Mouse (Mus musculus): Measurements from ENCODE around the gene Acot3. TPM values are rescaled to one million over a fixed set of nuclear protein-coding genes. Genes with fewer than 3 reads are reported as not detected.
"Not testable (repeated sequence)": the region's sequence is repeated elsewhere in the genome, so short reads cannot be mapped to it uniquely, and the experiment has no call there.

The Acot3 gene
- polyA plus RNA-seq, 1 experiment: not detected

DNA sequence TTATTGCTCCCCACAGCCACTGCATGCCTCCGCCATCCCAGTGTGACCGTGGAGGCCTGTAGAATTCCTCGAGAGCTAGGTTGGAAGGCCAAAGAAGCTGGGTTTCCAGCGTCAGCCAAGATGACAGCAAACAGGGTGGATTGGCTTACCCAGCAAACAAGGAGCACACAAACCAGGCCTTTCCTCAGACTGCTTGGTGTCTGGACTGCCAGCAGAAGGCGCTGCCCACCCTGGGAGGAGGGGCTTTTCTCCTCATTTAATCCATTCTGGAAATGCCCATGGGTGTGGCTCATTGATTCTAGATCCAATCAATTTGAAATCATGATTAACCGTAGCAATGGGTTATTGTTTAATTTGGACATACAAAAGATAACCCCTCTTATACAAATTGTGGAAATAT, 38.8 kb upstream of the Acot3 start:
- Histone ChIP-seq H3K27ac (ENCODE audit: insufficient read depth, low read depth, low read length) (no peak overlapping the region), H3K4me3 (ENCODE audit: low read depth, low read length) (no peak overlapping the region), H3K36me3 (ENCODE audit: control insufficient read depth, insufficient read depth, low read length) (no peaks in the 10 kb centered on the region), H3K4me1 (ENCODE audit: control insufficient read depth, insufficient read depth, insufficient read length, low read length) (peaks cover 6% of the 10 kb centered on the region; the same call in 1 of the 2 replicates), H3K27me3 (ENCODE audit: control insufficient read depth, insufficient read depth, low read length) (no peaks in the 10 kb centered on the region)
- no peak for TF ChIP-seq CTCF (IDR thresholded peaks at IDR 0.05; ENCODE audit: extremely low read depth, insufficient read length, insufficient replicate concordance, low read depth, low read length)
- no peak for TF ChIP-seq POLR2A (IDR thresholded peaks at IDR 0.05; ENCODE audit: low read depth, low read length)
- whole genome bisulfite sequencing: 75% methylated on average over 6 of the region's 6 CpGs

DNA sequence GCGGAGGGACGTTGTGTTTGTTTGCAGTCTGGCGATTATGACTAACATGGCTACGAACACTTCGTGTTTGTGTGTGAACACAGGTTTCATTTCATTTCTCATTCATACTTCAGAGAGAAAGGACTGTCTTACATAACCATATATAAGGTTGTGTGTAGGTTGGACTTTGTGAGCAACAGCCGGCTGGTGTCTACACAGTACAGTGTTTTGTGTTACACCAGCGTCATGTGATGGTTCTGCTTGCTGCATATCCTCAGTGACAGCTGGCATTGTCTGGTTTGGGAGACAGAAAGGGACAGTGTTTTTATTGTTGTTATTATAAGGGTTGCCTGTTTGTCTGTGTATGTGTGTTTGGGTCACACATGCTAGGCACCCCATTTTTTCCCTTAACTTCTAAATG, 38.2 kb upstream of the Acot3 start:
- H3K27ac ChIP-seq (ENCODE audit: insufficient read depth, low read depth, low read length): no peak overlapping the region
- peaks cover 6% of the 10 kb centered on the region; the same call in 1 of the 2 replicates for H3K4me1 ChIP-seq (ENCODE audit: control insufficient read depth, insufficient read depth, insufficient read length, low read length)
- no peak for TF ChIP-seq POLR2A (IDR thresholded peaks at IDR 0.05; ENCODE audit: low read depth, low read length)
- no peak for TF ChIP-seq CTCF (IDR thresholded peaks at IDR 0.05; ENCODE audit: extremely low read depth, insufficient read length, insufficient replicate concordance, low read depth, low read length)
- H3K4me3 ChIP-seq (ENCODE audit: low read depth, low read length): no peak overlapping the region
- WGBS: 87% methylated on average over 7 of the region's 7 CpGs
- H3K27me3 ChIP-seq (ENCODE audit: control insufficient read depth, insufficient read depth, low read length): no peaks in the 10 kb centered on the region
- no peaks in the 10 kb centered on the region for H3K36me3 ChIP-seq (ENCODE audit: control insufficient read depth, insufficient read depth, low read length)

- WGBS: 5% methylated on average over 7 of the region's 7 CpGs
- not testable (repeated sequence) for H3K27ac ChIP-seq (ENCODE audit: insufficient read depth, low read depth, low read length); H3K4me1 ChIP-seq (ENCODE audit: control insufficient read depth, insufficient read depth, insufficient read length, low read length); H3K36me3 ChIP-seq (ENCODE audit: control insufficient read depth, insufficient read depth, low read length); H3K4me3 ChIP-seq (ENCODE audit: low read depth, low read length); H3K27me3 ChIP-seq (ENCODE audit: control insufficient read depth, insufficient read depth, low read length)
Observed at GRCm38 (mm10) chr12:84020528-84020927, 31.4 kb upstream of the Acot3 start.

- H3K4me1 ChIP-seq (ENCODE audit: control insufficient read depth, insufficient read depth, insufficient read length, low read length); H3K27me3 ChIP-seq (ENCODE audit: control insufficient read depth, insufficient read depth, low read length); H3K36me3 ChIP-seq (ENCODE audit: control insufficient read depth, insufficient read depth, low read length); H3K4me3 ChIP-seq (ENCODE audit: low read depth, low read length); H3K27ac ChIP-seq (ENCODE audit: insufficient read depth, low read depth, low read length): not testable (repeated sequence)
- WGBS: 72% methylated on average over 4 of the region's 4 CpGs
Observed at GRCm38 (mm10) chr12:84022266-84022665, 29.7 kb upstream of the Acot3 start.

GRCm38 (mm10) chr12:84023052-84023745, 28.7 kb upstream of the Acot3 start:
- no peak for TF ChIP-seq POLR2A (IDR thresholded peaks at IDR 0.05; ENCODE audit: low read depth, low read length)
- no peak for TF ChIP-seq CTCF (IDR thresholded peaks at IDR 0.05; ENCODE audit: extremely low read depth, insufficient read length, insufficient replicate concordance, low read depth, low read length)
- no peak overlapping the region for H3K4me3 ChIP-seq (ENCODE audit: low read depth, low read length)
- H3K4me1 ChIP-seq (ENCODE audit: control insufficient read depth, insufficient read depth, insufficient read length, low read length): peaks cover 4% of the 10 kb centered on the region; the same call in 1 of the 2 replicates
- 53% methylated on average over 9 of the region's 9 CpGs for WGBS
- no peaks in the 10 kb centered on the region for H3K36me3 ChIP-seq (ENCODE audit: control insufficient read depth, insufficient read depth, low read length)
- H3K27me3 ChIP-seq (ENCODE audit: control insufficient read depth, insufficient read depth, low read length): no peaks in the 10 kb centered on the region; the same call in 1 of the 2 replicates
- no peak overlapping the region for H3K27ac ChIP-seq (ENCODE audit: insufficient read depth, low read depth, low read length)

GRCm38 (mm10) chr12:84025888-84026287, 26.1 kb upstream of the Acot3 start:
- 86% methylated on average over 7 of the region's 7 CpGs for WGBS
- H3K4me1 ChIP-seq (ENCODE audit: control insufficient read depth, insufficient read depth, insufficient read length, low read length): peaks cover 2% of the 10 kb centered on the region; the same call in 1 of the 2 replicates
- no peak for TF ChIP-seq POLR2A (IDR thresholded peaks at IDR 0.05; ENCODE audit: low read depth, low read length)
- no peak for TF ChIP-seq CTCF (IDR thresholded peaks at IDR 0.05; ENCODE audit: extremely low read depth, insufficient read length, insufficient replicate concordance, low read depth, low read length)
- H3K27ac ChIP-seq (ENCODE audit: insufficient read depth, low read depth, low read length): no peak overlapping the region
- no peaks in the 10 kb centered on the region for H3K27me3 ChIP-seq (ENCODE audit: control insufficient read depth, insufficient read depth, low read length)
- no peaks in the 10 kb centered on the region for H3K36me3 ChIP-seq (ENCODE audit: control insufficient read depth, insufficient read depth, low read length)
- H3K4me3 ChIP-seq (ENCODE audit: low read depth, low read length): no peak overlapping the region

DNA sequence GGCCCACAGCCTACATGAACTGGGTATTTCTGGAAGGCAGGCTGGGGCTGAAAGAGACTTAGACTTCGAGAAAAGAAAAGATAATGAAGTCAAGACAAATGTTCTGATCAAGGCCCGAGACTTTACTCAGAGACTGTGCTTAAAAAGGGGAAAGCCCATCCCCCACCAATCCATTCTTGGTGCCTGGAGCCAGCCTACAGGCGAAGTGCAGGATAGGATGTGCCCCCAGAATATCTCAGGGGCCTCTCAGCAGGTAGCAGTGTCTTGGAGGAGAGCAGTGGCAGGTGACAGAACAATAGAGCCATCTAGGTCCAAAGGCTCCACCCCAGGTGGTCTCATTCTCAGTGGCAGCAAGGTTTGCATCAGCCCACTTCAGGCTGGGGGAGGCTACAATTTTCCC, 23.6 kb upstream of the Acot3 start:
- not testable (repeated sequence) for H3K4me1 ChIP-seq (ENCODE audit: control insufficient read depth, insufficient read depth, insufficient read length, low read length); H3K27ac ChIP-seq (ENCODE audit: insufficient read depth, low read depth, low read length); H3K4me3 ChIP-seq (ENCODE audit: low read depth, low read length); H3K36me3 ChIP-seq (ENCODE audit: control insufficient read depth, insufficient read depth, low read length); H3K27me3 ChIP-seq (ENCODE audit: control insufficient read depth, insufficient read depth, low read length)
- 84% methylated on average over 3 of the region's 3 CpGs for WGBS

DNA sequence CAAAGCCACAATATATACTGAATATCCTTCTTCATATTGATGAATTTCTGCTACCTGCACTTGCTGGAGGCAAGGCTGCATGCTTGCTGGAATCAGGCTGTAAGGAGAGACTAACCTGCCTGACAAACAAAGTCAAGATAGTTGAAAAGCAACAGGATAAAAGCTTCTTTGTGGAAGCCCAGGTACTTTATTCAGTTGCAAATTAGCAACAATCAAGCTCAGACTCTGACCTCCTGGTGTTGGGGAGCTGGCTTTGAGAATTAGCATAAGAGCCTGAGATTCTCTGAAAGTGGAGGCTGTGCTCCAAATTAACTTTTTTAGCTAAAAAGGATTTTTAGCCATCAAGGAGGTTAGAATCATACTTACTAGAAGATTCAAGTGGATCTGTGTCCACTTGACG, 22.9 kb upstream of the Acot3 start:
- not testable (repeated sequence) for H3K36me3 ChIP-seq (ENCODE audit: control insufficient read depth, insufficient read depth, low read length); H3K27ac ChIP-seq (ENCODE audit: insufficient read depth, low read depth, low read length); H3K4me3 ChIP-seq (ENCODE audit: low read depth, low read length); H3K27me3 ChIP-seq (ENCODE audit: control insufficient read depth, insufficient read depth, low read length); H3K4me1 ChIP-seq (ENCODE audit: control insufficient read depth, insufficient read depth, insufficient read length, low read length)
- 98% methylated on average over 1 of the region's 1 CpGs for WGBS
